Mouse (Mus musculus) limb, embryonic 15.5 days (tissue): Measurements from ENCODE around the gene Nrxn3. TPM values are rescaled to one million over a fixed set of nuclear protein-coding genes. Genes with fewer than 3 reads are reported as not detected.

ENCODE experiments used
- ATAC-seq: fragments of 200-750 bp; cut with Nextera tagmentation; 2 replicates; pipeline ENCODE4 v1.8.0; 2017; ENCODE audit warnings: low read depth, moderate TSS enrichment; ENCODE audit not compliant: insufficient number of reproducible peaks, low FRiP score, low TSS enrichment
- H3K27ac ChIP-seq: fragments of 300-500 bp; sonication (generic); 2 replicates; pipeline ENCODE4 v1.5.1; 2015; ENCODE audit warnings: moderate library complexity, mild to moderate bottlenecking, inconsistent platforms
- H3K27me3 ChIP-seq: fragments of 300-500 bp; sonication (generic); 2 replicates; pipeline ENCODE4 v1.6.1; 2015; ENCODE audit warnings: inconsistent platforms
- H3K36me3 ChIP-seq: fragments of 300-500 bp; sonication (generic); 2 replicates; pipeline ENCODE4 v1.6.1; 2015; ENCODE audit warnings: inconsistent platforms
- H3K4me1 ChIP-seq: fragments of 300-500 bp; sonication (generic); 2 replicates; pipeline ENCODE4 v1.6.1; 2015; ENCODE audit warnings: inconsistent platforms
- H3K4me2 ChIP-seq: fragments of 300-500 bp; sonication (generic); 2 replicates; pipeline ENCODE4 v1.6.1; 2015; ENCODE audit warnings: mild to moderate bottlenecking, inconsistent platforms
- H3K4me3 ChIP-seq: fragments of 300-500 bp; sonication (generic); 2 replicates; pipeline ENCODE4 v1.5.1; 2015; ENCODE audit warnings: mild to moderate bottlenecking, inconsistent platforms
- H3K9ac ChIP-seq: fragments of 300-500 bp; sonication (generic); 2 replicates; pipeline ENCODE4 v1.6.1; 2015; ENCODE audit warnings: inconsistent platforms
- H3K9me3 ChIP-seq: fragments of 300-500 bp; sonication (generic); 2 replicates; pipeline ENCODE4 v1.6.1; 2016; ENCODE audit warnings: inconsistent platforms
- WGBS: fragments of 180-500 bp; shearing (Covaris S2); methylation state at CpG from one replicate; pipeline ENCODE4 v1.1.7; 2015; 5-methylcytosine and 5-hydroxymethylcytosine counted together
- polyA plus RNA-seq: library from polyadenylated mRNA; unstranded; fragments of >200 nt; fragmentation: Nextera tagmentation; extraction: Ambion mirVana; gene quantifications from 2 replicates; pipeline ENCODE4 v1.2.1, GENCODE M21; 2015

Nrxn3 gene
- polyA plus RNA-seq, 1 experiment from 2014 or later: 0.70 TPM

GRCm38 (mm10) chr12:89808217-89808616 is 1085.5 kb downstream of the Nrxn3 start:
- no peak overlapping the region for H3K27ac ChIP-seq
- H3K9ac ChIP-seq: no peak overlapping the region
- peaks cover 10% of the 10 kb centered on the region; the same call in 1 of the 2 replicates for H3K4me1 ChIP-seq
- 65% methylated on average over 3 of the region's 3 CpGs for WGBS
- no peak overlapping the region for H3K4me3 ChIP-seq
- no peaks in the 10 kb centered on the region for H3K9me3 ChIP-seq
- H3K27me3 ChIP-seq: peaks cover 2% of the 10 kb centered on the region; the same call in 1 of the 2 replicates
- no peak for ATAC-seq
- no peaks in the 10 kb centered on the region for H3K36me3 ChIP-seq
- H3K4me2 ChIP-seq: no peak overlapping the region

DNA sequence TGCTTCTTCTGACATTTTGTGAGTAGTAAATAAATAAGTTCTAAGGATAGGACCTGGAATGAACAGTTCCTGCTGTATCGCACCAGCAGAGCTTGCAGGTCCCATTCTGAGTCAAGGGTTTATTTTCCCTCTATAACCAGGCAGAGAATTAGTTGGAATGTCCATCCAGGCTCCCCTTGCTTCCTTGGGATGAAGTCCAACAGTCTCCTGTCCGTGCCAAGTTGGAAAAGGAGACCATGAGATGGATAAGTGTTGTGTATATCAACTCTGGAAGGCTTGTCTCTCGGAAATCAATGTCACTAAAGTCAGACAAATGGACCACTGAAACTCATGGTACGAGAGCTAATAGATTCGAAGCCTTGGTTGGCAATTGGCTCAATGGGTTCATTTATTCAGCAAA is 1087.5 kb downstream of the Nrxn3 start:
- ATAC-seq: no peak
- 84% methylated on average over 5 of the region's 5 CpGs for WGBS
- H3K27me3 ChIP-seq: peaks cover 8% of the 10 kb centered on the region; the same call in 1 of the 2 replicates
- no peak overlapping the region for H3K4me2 ChIP-seq
- no peaks in the 10 kb centered on the region for H3K36me3 ChIP-seq
- H3K27ac ChIP-seq: no peak overlapping the region
- H3K4me3 ChIP-seq: no peak overlapping the region
- peaks cover 12% of the 10 kb centered on the region; the same call in 1 of the 2 replicates for H3K4me1 ChIP-seq
- no peak overlapping the region for H3K9ac ChIP-seq
- no peaks in the 10 kb centered on the region for H3K9me3 ChIP-seq

GRCm38 (mm10) chr12:89811815-89812549 is 1089.3 kb downstream of the Nrxn3 start:
- WGBS: under 1% methylated on average over 36 of the region's 36 CpGs

GRCm38 (mm10) chr12:89812550-89813207 is 1090.0 kb downstream of the Nrxn3 start:
- Histone ChIP-seq H3K27me3 (peaks cover 8% of the 10 kb centered on the region; the same call in 1 of the 2 replicates), H3K4me3 (peak overlapping the region; percentile 46), H3K9me3 (no peaks in the 10 kb centered on the region), H3K4me2 (peak overlapping the region; percentile 92), H3K36me3 (no peaks in the 10 kb centered on the region), H3K4me1 (peaks cover 12% of the 10 kb centered on the region; the same call in 1 of the 2 replicates), H3K27ac (no peak overlapping the region), H3K9ac (peak overlapping the region; percentile 35; the same call in 1 of the 2 replicates)
- no peak for ATAC-seq
- WGBS: 1% methylated on average over 17 of the region's 17 CpGs

More at GRCm38 (mm10) chr12:89811815-89812549, 1089.3 kb downstream of the Nrxn3 start:
- no peaks in the 10 kb centered on the region for H3K36me3 ChIP-seq
- H3K9ac ChIP-seq: peak overlapping the region; percentile 35; the same call in 1 of the 2 replicates
- peaks cover 12% of the 10 kb centered on the region; the same call in 1 of the 2 replicates for H3K4me1 ChIP-seq
- peak; percentile 94 for ATAC-seq
- H3K27ac ChIP-seq: no peak overlapping the region
- peaks cover 8% of the 10 kb centered on the region; the same call in 1 of the 2 replicates for H3K27me3 ChIP-seq
- peak overlapping the region; percentile 46 for H3K4me3 ChIP-seq
- peak overlapping the region; percentile 92 for H3K4me2 ChIP-seq
- no peaks in the 10 kb centered on the region for H3K9me3 ChIP-seq

- 15% methylated on average over 13 of the region's 13 CpGs for WGBS
- H3K4me3 ChIP-seq: peak overlapping the region; percentile 46
- peaks cover 12% of the 10 kb centered on the region; the same call in 1 of the 2 replicates for H3K4me1 ChIP-seq
- no peaks in the 10 kb centered on the region for H3K9me3 ChIP-seq
- ATAC-seq: no peak
- no peak overlapping the region for H3K9ac ChIP-seq
- H3K27me3 ChIP-seq: peaks cover 8% of the 10 kb centered on the region; the same call in 1 of the 2 replicates
- peak overlapping the region; percentile 92 for H3K4me2 ChIP-seq
- no peak overlapping the region for H3K27ac ChIP-seq
- H3K36me3 ChIP-seq: no peaks in the 10 kb centered on the region
Measured at GRCm38 (mm10) chr12:89813294-89813693, 1090.6 kb downstream of the Nrxn3 start.

GRCm38 (mm10) chr12:89813718-89814117 is 1091.0 kb downstream of the Nrxn3 start:
- Histone ChIP-seq H3K9ac (no peak overlapping the region), H3K36me3 (no peaks in the 10 kb centered on the region), H3K27ac (no peak overlapping the region), H3K27me3 (peaks cover 8% of the 10 kb centered on the region; the same call in 1 of the 2 replicates), H3K9me3 (no peaks in the 10 kb centered on the region), H3K4me3 (peak overlapping the region; percentile 46), H3K4me2 (peak overlapping the region; percentile 92; the same call in 1 of the 2 replicates), H3K4me1 (peaks cover 12% of the 10 kb centered on the region; the same call in 1 of the 2 replicates)
- WGBS: 74% methylated on average over 5 of the region's 5 CpGs
- ATAC-seq: no peak

DNA sequence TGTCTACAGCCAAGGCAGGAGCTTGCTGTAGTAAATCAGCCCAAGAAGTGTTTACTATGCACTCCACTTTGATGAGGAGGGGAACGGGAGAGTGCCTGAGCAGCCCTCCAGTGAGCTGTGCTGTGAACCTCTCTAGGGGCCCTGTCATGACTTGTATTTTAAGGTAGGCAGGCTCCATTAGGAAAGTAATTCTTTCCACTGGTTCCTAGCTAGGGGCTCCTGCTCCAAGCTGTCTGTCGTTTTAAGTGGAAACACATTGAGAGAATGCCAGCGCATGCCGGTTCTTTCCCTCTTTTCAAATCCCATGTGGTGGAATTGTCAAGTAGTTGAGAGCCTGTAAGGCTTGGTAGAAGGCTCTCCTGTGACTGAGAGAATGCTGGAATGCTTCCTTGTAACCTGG is 1091.9 kb downstream of the Nrxn3 start:
- H3K4me3 ChIP-seq: no peak overlapping the region
- 18% methylated on average over 4 of the region's 4 CpGs for WGBS
- no peak overlapping the region for H3K9ac ChIP-seq
- no peak for ATAC-seq
- no peaks in the 10 kb centered on the region for H3K36me3 ChIP-seq
- H3K27me3 ChIP-seq: peaks cover 8% of the 10 kb centered on the region; the same call in 1 of the 2 replicates
- no peak overlapping the region for H3K4me2 ChIP-seq
- H3K27ac ChIP-seq: no peak overlapping the region
- H3K9me3 ChIP-seq: no peaks in the 10 kb centered on the region
- H3K4me1 ChIP-seq: peaks cover 12% of the 10 kb centered on the region; the same call in 1 of the 2 replicates

DNA sequence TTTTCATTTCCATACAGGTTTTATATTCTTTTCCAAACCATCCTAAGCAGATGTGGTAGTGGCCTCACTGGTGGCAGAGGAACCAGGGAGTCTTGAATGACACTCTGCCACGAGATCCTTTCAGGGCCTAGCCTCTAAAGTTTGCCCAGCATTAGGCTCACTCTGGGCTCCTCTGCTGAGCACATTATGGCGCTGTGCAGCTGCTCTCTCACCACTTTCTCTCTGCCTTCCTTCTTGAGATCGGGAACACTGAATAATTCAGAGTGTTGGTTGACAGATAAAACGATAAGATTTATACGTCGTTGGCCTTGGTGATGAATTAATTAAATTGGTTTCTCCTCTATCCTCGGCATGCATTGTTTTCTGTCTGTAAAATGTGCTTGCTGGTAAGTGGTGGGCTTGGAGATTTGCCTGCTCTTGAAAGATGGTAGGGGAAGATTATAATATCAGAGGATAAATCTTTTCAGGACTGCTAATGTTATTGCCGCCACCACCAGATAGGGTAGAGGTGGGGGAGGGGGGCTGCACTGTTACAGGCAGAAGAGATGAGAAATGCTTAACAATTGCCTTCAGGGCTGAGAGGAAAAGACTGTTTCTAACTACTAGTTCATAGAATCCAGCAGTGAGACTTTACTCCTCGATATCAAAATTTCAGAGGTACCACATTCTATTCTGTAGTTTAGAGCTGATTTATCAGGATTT is 1094.5 kb downstream of the Nrxn3 start:
- Histone ChIP-seq H3K27ac (no peak overlapping the region), H3K9me3 (no peaks in the 10 kb centered on the region), H3K36me3 (no peaks in the 10 kb centered on the region), H3K4me1 (peaks cover 6% of the 10 kb centered on the region; the same call in 1 of the 2 replicates), H3K4me2 (no peak overlapping the region), H3K27me3 (peaks cover 10% of the 10 kb centered on the region; the same call in 1 of the 2 replicates), H3K4me3 (no peak overlapping the region), H3K9ac (no peak overlapping the region)
- no peak for ATAC-seq
- 73% methylated on average over 9 of the region's 9 CpGs for WGBS

GRCm38 (mm10) chr12:89818200-89818599 is 1095.5 kb downstream of the Nrxn3 start:
- H3K4me1 ChIP-seq: 0 out of 2 replicates have a peak, but pooled peaks cover 2% of the 10 kb centered on the region
- H3K4me3 ChIP-seq: no peak overlapping the region
- no peak overlapping the region for H3K9ac ChIP-seq
- WGBS: 87% methylated on average over 2 of the region's 2 CpGs
- H3K27me3 ChIP-seq: peaks cover 8% of the 10 kb centered on the region; the same call in 1 of the 2 replicates
- H3K27ac ChIP-seq: no peak overlapping the region
- H3K36me3 ChIP-seq: no peaks in the 10 kb centered on the region
- H3K4me2 ChIP-seq: no peak overlapping the region
- H3K9me3 ChIP-seq: no peaks in the 10 kb centered on the region
- no peak for ATAC-seq

DNA sequence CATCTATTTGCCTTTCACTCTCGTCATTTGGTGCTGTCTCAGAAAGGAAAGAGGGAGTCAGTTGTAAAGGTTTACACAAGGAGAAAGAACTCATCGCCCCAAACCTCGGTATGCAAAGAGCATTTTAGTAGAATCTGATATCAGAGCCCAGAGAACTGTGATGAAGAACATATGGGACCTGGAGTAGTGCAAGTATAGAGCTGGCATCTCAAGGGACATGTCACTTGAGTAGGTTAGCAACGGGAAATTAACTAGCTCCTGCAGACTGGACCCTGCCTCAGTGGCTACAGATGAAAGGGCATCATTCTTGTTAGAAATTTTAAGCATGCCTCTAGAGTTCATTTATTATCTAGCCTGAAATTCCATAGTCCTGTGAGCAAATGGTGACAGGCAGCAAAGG is 1099.5 kb downstream of the Nrxn3 start:
- no peak overlapping the region for H3K27ac ChIP-seq
- 0 out of 2 replicates have a peak, but pooled peaks cover 2% of the 10 kb centered on the region for H3K27me3 ChIP-seq
- no peak overlapping the region for H3K9ac ChIP-seq
- H3K9me3 ChIP-seq: no peaks in the 10 kb centered on the region
- H3K4me2 ChIP-seq: no peak overlapping the region
- 39% methylated on average over 4 of the region's 4 CpGs for whole genome bisulfite sequencing
- ATAC-seq: no peak
- no peak overlapping the region for H3K4me3 ChIP-seq
- no peaks in the 10 kb centered on the region for H3K36me3 ChIP-seq
- no peaks in the 10 kb centered on the region for H3K4me1 ChIP-seq

GRCm38 (mm10) chr12:89829927-89830326 is 1107.3 kb downstream of the Nrxn3 start:
- H3K27ac ChIP-seq: no peak overlapping the region
- no peaks in the 10 kb centered on the region for H3K4me1 ChIP-seq
- no peak overlapping the region for H3K4me3 ChIP-seq
- H3K36me3 ChIP-seq: no peaks in the 10 kb centered on the region
- ATAC-seq: no peak
- no peaks in the 10 kb centered on the region for H3K27me3 ChIP-seq
- no peak overlapping the region for H3K4me2 ChIP-seq
- no peaks in the 10 kb centered on the region for H3K9me3 ChIP-seq
- H3K9ac ChIP-seq: no peak overlapping the region
- WGBS: 83% methylated on average over 2 of the region's 2 CpGs
